Mouse (Mus musculus) heart, embryonic 11.5 days (tissue): ENCODE data around the gene Klhdc7a. TPM values are rescaled to one million over a fixed set of nuclear protein-coding genes. Genes with fewer than 3 reads are reported as not detected.

Source experiments
- ATAC-seq: fragments of 200-750 bp; cut with Nextera tagmentation; replicated peaks from 2 replicates; pipeline ENCODE4 v1.8.0; 2017; ENCODE audit warnings: moderate library complexity; ENCODE audit not compliant: insufficient number of reproducible peaks, low FRiP score, low TSS enrichment
- H3K27ac ChIP-seq: fragments of 300-500 bp; sonication (generic); 2 replicates; pipeline ENCODE4 v1.5.1; 2014; ENCODE audit warnings: mild to moderate bottlenecking, low read depth, low read length
- H3K27me3 ChIP-seq: fragments of 300-500 bp; sonication (generic); 2 replicates; pipeline ENCODE4 v1.6.1; 2014; ENCODE audit warnings: mild to moderate bottlenecking, low read length, mixed read lengths; ENCODE audit not compliant: control insufficient read depth, insufficient read depth
- H3K36me3 ChIP-seq: fragments of 300-500 bp; sonication (generic); 2 replicates; pipeline ENCODE4 v1.6.1; 2014; ENCODE audit warnings: mild to moderate bottlenecking, low read length, moderate library complexity, mixed read lengths; ENCODE audit not compliant: control insufficient read depth, insufficient read depth
- H3K4me1 ChIP-seq: fragments of 300-500 bp; sonication (generic); 2 replicates; pipeline ENCODE4 v1.6.1; 2014; ENCODE audit warnings: low read length; ENCODE audit not compliant: control insufficient read depth, insufficient read depth
- H3K4me2 ChIP-seq: fragments of 300-500 bp; sonication (generic); 2 replicates; pipeline ENCODE4 v1.6.1; 2014; ENCODE audit warnings: mild to moderate bottlenecking, moderate library complexity
- H3K4me3 ChIP-seq: fragments of 300-500 bp; sonication (generic); 2 replicates; pipeline ENCODE4 v1.5.1; 2014; ENCODE audit warnings: low read depth, low read length
- H3K9ac ChIP-seq: fragments of 300-500 bp; sonication (generic); 2 replicates; pipeline ENCODE4 v1.6.1; 2014; ENCODE audit warnings: mild to moderate bottlenecking, low read depth, low read length, moderate library complexity
- H3K9me3 ChIP-seq: fragments of 300-500 bp; sonication (generic); replicated peaks from 2 replicates; pipeline ENCODE4 v1.6.1; 2016; ENCODE audit warnings: low read length; ENCODE audit not compliant: control insufficient read depth
- whole genome bisulfite sequencing: fragments of 180-500 bp; shearing (Covaris S2); extraction: QIAGEN DNeasy Blood & Tissue Kit; methylation state at CpG from one replicate; pipeline ENCODE4 v1.1.7; 2014; ENCODE audit not compliant: insufficient replicate concordance; 5-methylcytosine and 5-hydroxymethylcytosine counted together
- polyA plus RNA-seq: library from polyadenylated mRNA; unstranded; fragments of >200 nt; fragmentation: Nextera tagmentation; extraction: Ambion mirVana; gene quantifications from 2 replicates; pipeline ENCODE4 v1.2.1, GENCODE M21; 2014

Klhdc7a gene
- 0.04 TPM in 1 of 2 replicates, not detected in the other for polyA plus RNA-seq

DNA sequence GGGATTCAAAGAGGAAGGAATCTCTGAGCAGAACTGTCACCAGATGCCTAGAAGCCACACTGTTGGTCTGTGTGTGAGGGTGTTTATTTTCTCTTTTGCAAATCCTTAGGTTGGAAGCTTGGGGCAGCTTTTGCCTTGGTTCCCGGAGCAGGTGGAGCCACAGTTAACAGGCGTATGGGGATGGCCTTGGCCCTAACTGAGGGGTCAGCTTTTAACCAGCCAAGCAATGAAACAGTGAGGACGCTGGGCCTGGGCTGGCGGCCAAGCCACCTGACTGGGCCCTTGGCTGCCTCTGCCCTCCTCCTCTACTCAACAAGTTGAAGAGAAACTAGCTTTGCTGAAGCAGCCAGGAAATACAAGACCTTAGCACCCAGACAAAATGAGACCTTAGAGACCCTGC is at the start of gene Klhdc7a:
Klhdc7a (minus strand) TSS at position 105 of the 400 bp plus-strand sequence.
- Histone ChIP-seq H3K9ac (no peak within 1 kb of the TSS), H3K4me1 (0 out of 2 replicates have a peak, but pooled peaks cover 4% of the 10 kb centered on the region), H3K36me3 (no peaks in the 10 kb centered on the region), H3K27me3 (peaks cover 10% of the 10 kb centered on the region), H3K9me3 (no peaks in the 10 kb centered on the region), H3K27ac (no peak within 1 kb of the TSS), H3K4me3 (no peak within 1 kb of the TSS), H3K4me2 (no peak within 1 kb of the TSS)
- 44% methylated on average over 4 of the region's 4 CpGs for WGBS
- ATAC-seq, result no peak

DNA sequence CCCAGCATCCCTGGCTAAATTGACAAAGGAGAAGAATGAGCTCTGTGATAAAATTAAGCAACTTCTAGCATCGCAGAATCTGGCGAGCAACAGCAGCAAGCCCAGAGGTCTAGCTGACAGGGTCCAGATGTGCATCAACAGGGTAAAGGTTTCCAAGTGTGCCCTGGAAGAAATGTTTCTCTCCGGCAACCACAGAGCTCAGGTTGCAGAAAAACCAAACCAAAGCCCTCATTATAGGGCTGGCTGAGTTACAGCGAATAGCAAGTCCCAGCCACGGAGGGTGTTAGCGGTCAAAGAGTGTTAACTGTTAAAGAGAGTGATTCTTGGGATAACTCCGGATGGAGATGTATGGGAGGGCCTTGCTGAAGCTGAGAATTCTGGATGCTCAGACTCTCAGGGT is 48.1 kb upstream of the Klhdc7a start:
- ATAC-seq, result no peak
- no peaks in the 10 kb centered on the region for H3K9me3 ChIP-seq

GRCm38 (mm10) chr4:140010728-140011470 is 43.1 kb upstream of the Klhdc7a start:
- Histone ChIP-seq H3K9ac (no peak overlapping the region), H3K4me2 (no peak overlapping the region), H3K27ac (no peak overlapping the region), H3K36me3 (no peaks in the 10 kb centered on the region), H3K4me3 (no peak overlapping the region), H3K9me3 (no peaks in the 10 kb centered on the region), H3K27me3 (peaks cover 6% of the 10 kb centered on the region), H3K4me1 (no peaks in the 10 kb centered on the region)
- no peak for ATAC-seq
- WGBS, result 72% methylated on average over 11 of the region's 11 CpGs

More for the DNA sequence above, 48.1 kb upstream of the Klhdc7a start:
- Histone ChIP-seq H3K4me3 (no peak overlapping the region), H3K4me2 (no peak overlapping the region), H3K27ac (no peak overlapping the region), H3K4me1 (no peaks in the 10 kb centered on the region), H3K9ac (no peak overlapping the region), H3K36me3 (no peaks in the 10 kb centered on the region), H3K27me3 (no peaks in the 10 kb centered on the region; the same call in 1 of the 2 replicates)
- WGBS, result 52% methylated on average over 7 of the region's 7 CpGs

GRCm38 (mm10) chr4:140004932-140005331 is 37.1 kb upstream of the Klhdc7a start:
- peak overlapping the region; percentile 43 for H3K4me2 ChIP-seq
- H3K9me3 ChIP-seq, result no peaks in the 10 kb centered on the region
- H3K4me3 ChIP-seq, result peak overlapping the region; percentile 21; the same call in 1 of the 2 replicates
- no peak for ATAC-seq
- WGBS, result 10% methylated on average over 5 of the region's 5 CpGs
- H3K9ac ChIP-seq, result no peak overlapping the region
- no peak overlapping the region for H3K27ac ChIP-seq
- no peaks in the 10 kb centered on the region for H3K36me3 ChIP-seq
- no peaks in the 10 kb centered on the region for H3K4me1 ChIP-seq
- H3K27me3 ChIP-seq, result peaks cover 45% of the 10 kb centered on the region

DNA sequence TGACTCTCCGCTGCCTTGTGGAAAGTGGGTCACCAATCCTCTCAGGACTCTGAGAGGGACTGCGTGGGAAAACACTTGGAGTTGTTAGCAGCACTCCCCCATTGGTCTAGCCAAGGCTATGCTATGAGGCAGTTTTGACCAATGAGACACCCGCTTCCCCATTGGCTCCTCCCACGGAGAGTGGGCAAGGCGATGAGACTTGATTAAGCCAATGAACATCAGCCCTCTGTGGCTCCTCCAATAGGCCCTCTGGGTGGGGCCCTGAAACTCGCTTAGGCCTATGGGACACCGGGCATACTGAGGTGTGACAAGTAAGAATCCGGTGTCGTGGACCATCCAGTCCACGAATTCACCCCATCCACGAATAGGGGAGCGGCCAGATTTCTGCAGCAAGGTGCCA is 36.3 kb upstream of the Klhdc7a start:
- no peak for ATAC-seq
- Histone ChIP-seq H3K4me3 (peak overlapping the region; percentile 21; the same call in 1 of the 2 replicates), H3K27me3 (peaks cover 45% of the 10 kb centered on the region), H3K9ac (no peak overlapping the region), H3K4me1 (no peaks in the 10 kb centered on the region), H3K27ac (no peak overlapping the region), H3K4me2 (peak overlapping the region; percentile 43), H3K36me3 (no peaks in the 10 kb centered on the region), H3K9me3 (no peaks in the 10 kb centered on the region)
- WGBS, result 7% methylated on average over 12 of the region's 12 CpGs

GRCm38 (mm10) chr4:140002069-140002468 is 34.2 kb upstream of the Klhdc7a start:
- H3K9ac ChIP-seq, result no peak overlapping the region
- no peak overlapping the region for H3K4me2 ChIP-seq
- 11% methylated on average over 12 of the region's 12 CpGs for WGBS
- no peaks in the 10 kb centered on the region; the same call in 1 of the 2 replicates for H3K9me3 ChIP-seq
- no peaks in the 10 kb centered on the region for H3K4me1 ChIP-seq
- H3K4me3 ChIP-seq, result no peak overlapping the region
- H3K36me3 ChIP-seq, result no peaks in the 10 kb centered on the region
- peaks cover 45% of the 10 kb centered on the region for H3K27me3 ChIP-seq
- no peak overlapping the region for H3K27ac ChIP-seq
- ATAC-seq, result no peak

DNA sequence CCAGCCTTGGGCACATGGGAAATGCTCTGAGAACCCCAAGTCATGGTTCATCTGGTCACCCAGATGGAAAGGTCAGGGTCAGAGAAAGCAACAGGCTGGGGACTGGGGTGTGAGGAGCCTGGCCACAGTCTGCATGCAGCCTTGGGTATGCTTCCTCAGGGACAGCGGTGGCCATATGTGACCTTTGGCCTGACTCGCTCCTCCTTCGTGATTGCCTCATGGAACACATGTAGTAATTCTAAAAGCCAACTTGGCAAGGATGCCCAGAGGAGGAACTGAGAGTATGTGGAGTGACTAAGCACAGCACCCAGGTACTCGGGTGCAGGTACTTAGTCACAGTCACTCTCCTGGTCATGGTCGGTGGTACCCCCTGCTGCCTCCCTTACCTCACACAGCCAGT is 33.1 kb upstream of the Klhdc7a start:
- Histone ChIP-seq H3K36me3 (no peaks in the 10 kb centered on the region), H3K9ac (no peak overlapping the region), H3K9me3 (no peaks in the 10 kb centered on the region; the same call in 1 of the 2 replicates), H3K27ac (no peak overlapping the region), H3K27me3 (peaks cover 39% of the 10 kb centered on the region), H3K4me3 (no peak overlapping the region), H3K4me1 (no peaks in the 10 kb centered on the region), H3K4me2 (no peak overlapping the region)
- no peak for ATAC-seq
- 81% methylated on average over 5 of the region's 5 CpGs for WGBS

- Histone ChIP-seq H3K36me3 (no peaks in the 10 kb centered on the region), H3K27ac (no peak overlapping the region), H3K4me2 (no peak overlapping the region), H3K27me3 (peaks cover 26% of the 10 kb centered on the region), H3K9me3 (no peaks in the 10 kb centered on the region; the same call in 1 of the 2 replicates), H3K9ac (no peak overlapping the region), H3K4me3 (no peak overlapping the region), H3K4me1 (no peaks in the 10 kb centered on the region)
- no peak for ATAC-seq
- 72% methylated on average over 7 of the region's 7 CpGs for WGBS
Measured at GRCm38 (mm10) chr4:139999033-139999432, 31.2 kb upstream of the Klhdc7a start.

GRCm38 (mm10) chr4:139995659-139996058 is 27.8 kb upstream of the Klhdc7a start:
- no peaks in the 10 kb centered on the region for H3K27me3 ChIP-seq
- no peak for ATAC-seq
- no peaks in the 10 kb centered on the region for H3K4me1 ChIP-seq
- H3K9me3 ChIP-seq, result no peaks in the 10 kb centered on the region; the same call in 1 of the 2 replicates
- WGBS, result 60% methylated on average over 8 of the region's 8 CpGs
- H3K36me3 ChIP-seq, result no peaks in the 10 kb centered on the region
- no peak overlapping the region for H3K4me2 ChIP-seq
- no peak overlapping the region for H3K27ac ChIP-seq
- no peak overlapping the region for H3K9ac ChIP-seq
- no peak overlapping the region for H3K4me3 ChIP-seq
